ENCODE assay signal across 8 mouse cellular contexts in the genomic region with DNA sequence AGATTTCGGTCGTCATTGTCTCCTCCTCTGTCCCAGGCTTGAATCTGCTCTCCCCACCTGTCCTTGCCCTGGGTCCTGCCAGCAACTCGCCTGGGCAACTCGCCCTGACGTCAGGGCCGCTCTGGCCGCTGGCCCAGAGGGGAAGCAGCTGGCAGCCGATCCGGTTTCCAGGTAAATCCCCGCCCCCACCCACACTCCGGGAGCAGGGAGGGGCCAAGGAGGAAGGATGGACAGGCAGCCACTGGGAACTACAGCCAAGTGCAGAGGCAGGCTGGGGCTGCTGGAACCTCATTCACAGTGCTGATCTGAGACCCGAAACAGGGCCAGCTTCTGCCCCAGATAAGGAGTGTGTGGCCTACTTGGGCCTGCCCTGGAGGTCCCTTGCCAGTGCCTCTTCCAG. TPM values are rescaled to one million over a fixed set of nuclear protein-coding genes. Genes with fewer than 3 reads are reported as not detected.
DNase-seq lines count a peak whose midpoint lies in the region; ATAC-seq and TF ChIP-seq lines count a peak whose summit lies in the region.

No protein-coding gene starts in this region.

- intact Hi-C loops in heart, postnatal 10 days (cut with DNase I) = loop anchor here (5.0 kb wide), 1 partner anchor 42 kb away; no protein-coding TSS in a partner anchor

- ATAC-seq in limb, embryonic 13.5 days (ENCODE audit: low FRiP score, low read depth) = no peak
- ATAC-seq in stomach, embryonic 14.5 days (ENCODE audit: insufficient number of reproducible peaks, insufficient read depth, low FRiP score, low read depth) = no peak

- H3K4me3 ChIP-seq in ES-E14 (ENCODE audit: insufficient read depth in 1 of 2, low read depth in 1 of 2, low read length in 2 of 2, poor library complexity in 1 of 2, severe bottlenecking in 1 of 2) = peak overlapping the region; percentile 53 to 61
- no peak overlapping the region for H3K4me3 ChIP-seq in limb, embryonic 13.5 days
- H3K4me3 ChIP-seq in stomach, embryonic 14.5 days (ENCODE audit: low read depth, low read length) = no peak overlapping the region

- WGBS in limb, embryonic 13.5 days = 11% methylated on average over 12 of the region's 12 CpGs
- WGBS in stomach, embryonic 14.5 days = 11% methylated on average over 12 of the region's 12 CpGs

- in situ Hi-C loops in ES-E14 (cut with MboI; ENCODE audit: low sequenced_read_pairs in 2 of 2, unreplicated experiment in 2 of 2) = no loop called here

- peak overlapping the region; percentile 21 for H3K4me2 ChIP-seq in limb, embryonic 13.5 days (replicated peaks)
- H3K4me2 ChIP-seq in stomach, embryonic 14.5 days (replicated peaks; ENCODE audit: low read depth, low read length) = 0 out of 2 replicates have a peak overlapping the region, but pooled peaks have one; percentile 18

- H3K27ac ChIP-seq in ES-E14 (ENCODE audit: insufficient read depth, low read depth, low read length, poor library complexity, severe bottlenecking) = peak overlapping the region; percentile 65
- H3K27ac ChIP-seq in limb, embryonic 13.5 days = no peak overlapping the region
- no peak overlapping the region for H3K27ac ChIP-seq in stomach, embryonic 14.5 days (ENCODE audit: low read length)

- peak overlapping the region; percentile 35 for H3K9ac ChIP-seq in ES-E14 (ENCODE audit: insufficient read depth, low read depth, low read length, poor library complexity, severe bottlenecking)
- no peak overlapping the region for H3K9ac ChIP-seq in limb, embryonic 13.5 days
- no peak overlapping the region for H3K9ac ChIP-seq in stomach, embryonic 14.5 days (replicated peaks; ENCODE audit: low read depth, low read length)

- H3K36me3 ChIP-seq in ES-E14 (ENCODE audit: control insufficient read depth, insufficient read depth, low read length, poor library complexity, severe bottlenecking) = no peaks in the 10 kb centered on the region
- no peaks in the 10 kb centered on the region for H3K36me3 ChIP-seq in limb, embryonic 13.5 days
- no peaks in the 10 kb centered on the region for H3K36me3 ChIP-seq in stomach, embryonic 14.5 days (ENCODE audit: control insufficient read depth, insufficient read depth, low read length)

- peaks cover 20% of the 10 kb centered on the region for H3K27me3 ChIP-seq in limb, embryonic 13.5 days
- H3K27me3 ChIP-seq in stomach, embryonic 14.5 days (ENCODE audit: control insufficient read depth, insufficient read depth, low read length) = no peaks in the 10 kb centered on the region

- peaks cover 0 to 27% of the 10 kb centered on the region in 2 experiments; a peak in 3 of 4 replicates for H3K4me1 ChIP-seq in ES-E14 (ENCODE audit: control insufficient read depth in 2 of 2, insufficient read depth in 2 of 2, low read length in 2 of 2, poor library complexity in 1 of 2)
- peaks cover 43% of the 10 kb centered on the region for H3K4me1 ChIP-seq in limb, embryonic 13.5 days
- H3K4me1 ChIP-seq in stomach, embryonic 14.5 days (ENCODE audit: control insufficient read depth, insufficient read depth, low read length) = peaks cover 28% of the 10 kb centered on the region; the same call in 1 of the 2 replicates

- no peaks in the 10 kb centered on the region for H3K9me3 ChIP-seq in ES-E14 (ENCODE audit: control insufficient read depth, insufficient read depth, low read depth, low read length)
- H3K9me3 ChIP-seq in limb, embryonic 13.5 days = peaks cover 6% of the 10 kb centered on the region
- no peaks in the 10 kb centered on the region; the same call in 1 of the 2 replicates for H3K9me3 ChIP-seq in stomach, embryonic 14.5 days (ENCODE audit: control insufficient read depth, low read depth, low read length)

- DNase-seq in ES-E14 (ENCODE audit: low read depth, low spot score) = no peak
- DNase-seq in adrenal gland, postnatal 25 days = peak; percentile 66
- DNase-seq in heart, postnatal 10 days = peak; percentile 63 to 75
- DNase-seq in Muller cell, postnatal 12 days (ENCODE audit: inconsistent ontology term) = no peak
- no peak for DNase-seq in spleen, postnatal 36 days (ENCODE audit: low spot score in 2 of 2)
- no peak for DNase-seq in embryo, embryonic 11 days

TF ChIP-seq in ES-E14, 5 proteins besides CTCF, POLR2A, EP300 and RAD21:
- no peak for TF ChIP-seq ZC3H11A (IDR thresholded peaks at IDR 0.05; ENCODE audit: borderline replicate concordance, low read depth, low read length)
- no peak for TF ChIP-seq CHD2 (IDR thresholded peaks at IDR 0.05; ENCODE audit: low read depth, low read length)
- no peak for TF ChIP-seq ZNF384 (IDR thresholded peaks at IDR 0.05; ENCODE audit: low read depth, low read length)
- TF ChIP-seq HCFC1 (IDR thresholded peaks at IDR 0.05; ENCODE audit: borderline replicate concordance, insufficient read depth, low read length) = no peak

RNA-seq across cellular contexts. Expression of a gene that starts 2.5 kb away (rescaled TPM):
- total RNA-seq in ES-E14 (2012; rRNA removed) = 1.2 and 2.2 TPM in 2 replicates
- total RNA-seq in adrenal gland, postnatal 25 days (2021) = 26.9 and 39.8 TPM in 2 replicates
- 1 to 10 TPM; 7.2 to 8.0 TPM for total RNA-seq in heart, postnatal 10 days (2021)
- polyA plus RNA-seq in limb, embryonic 13.5 days (2015; fragmentation: Nextera tagmentation; extraction: Ambion mirVana) = 0.69 and 0.72 TPM in 2 replicates
- 2.8 and 2.9 TPM in 2 replicates for polyA plus RNA-seq in stomach, embryonic 14.5 days (2014; fragmentation: Nextera tagmentation; extraction: Ambion mirVana)

Comparison
In these comparisons a context has a peak if more than half of its experiments do, and no peak if none do; other contexts are left out.
1. DNase-seq: peak in adrenal gland, postnatal 25 days (single experiment) and heart, postnatal 10 days (2 of 2); none in ES-E14 (single experiment), Muller cell, postnatal 12 days (single experiment), spleen, postnatal 36 days (0 of 2) and embryo, embryonic 11 days (single experiment).
2. H3K4me3 ChIP-seq: peak in ES-E14 (2 of 2); none in limb, embryonic 13.5 days (single experiment) and stomach, embryonic 14.5 days (single experiment).